ENCODE assay signal across 24 mouse cellular contexts in the genomic region with DNA sequence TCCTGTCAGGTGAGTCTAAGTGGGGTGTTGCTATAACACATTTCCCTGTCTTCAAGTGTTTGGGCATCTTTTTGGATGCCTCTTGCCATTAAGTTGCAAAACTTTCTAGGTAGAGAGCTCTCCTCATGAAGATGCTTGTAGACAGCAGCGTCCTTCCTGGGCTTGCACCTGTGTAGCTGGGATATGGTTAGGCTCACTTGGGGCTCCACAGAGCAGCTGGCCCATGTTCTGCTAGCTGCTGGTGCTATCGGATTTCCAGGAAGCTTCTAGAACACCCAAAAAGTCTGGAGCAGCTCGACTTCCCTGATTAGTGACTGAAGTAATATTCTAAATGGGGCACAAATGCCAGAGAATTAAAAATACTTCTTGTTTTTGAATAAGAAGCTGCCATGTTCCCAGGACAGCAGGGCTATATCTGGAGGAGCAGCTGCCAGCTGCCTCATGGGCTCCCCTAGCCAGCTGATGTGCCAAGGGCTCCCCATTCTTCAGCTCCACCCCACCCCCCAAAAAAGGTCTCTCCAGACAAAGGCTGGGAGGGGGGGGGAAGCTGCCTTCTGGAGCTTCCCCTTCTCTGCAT.
DNase-seq lines count a peak whose midpoint lies in the region; ATAC-seq and TF ChIP-seq lines count a peak whose summit lies in the region.
"Had no signal": no experiment of that assay in that cellular context is flagged by ENCODE, and none has a peak within 500 bp of the region (broad histone marks: within the 10 kb centered on the region; RNA-seq: fewer than 3 reads in every experiment).

No protein-coding gene starts in this region.

- H3K4me2 ChIP-seq in liver, embryonic 16.5 days (ENCODE audit: low read depth, low read length) = no peak overlapping the region
- H3K4me2 ChIP-seq in lung, postnatal 0 days (replicated peaks; ENCODE audit: low read depth, low read length) = no peak overlapping the region
- H3K4me2 ChIP-seq: embryonic facial prominence, embryonic 15.5 days; heart, embryonic 15.5 days had no signal

- TF ChIP-seq CTCF in lung, postnatal 0 days (IDR thresholded peaks at IDR 0.05) = no peak

- H3K9me3 ChIP-seq in liver, embryonic 16.5 days (replicated peaks; ENCODE audit: control insufficient read depth, low read length) = no peaks in the 10 kb centered on the region
- no peaks in the 10 kb centered on the region for H3K9me3 ChIP-seq in lung, postnatal 0 days (ENCODE audit: low read length)
- H3K9me3 ChIP-seq: embryonic facial prominence, embryonic 15.5 days; heart, embryonic 15.5 days had no signal

- peak; percentile 76 for DNase-seq in heart, adult 11 months
- no peak for DNase-seq in heart, adult 8-10 months (ENCODE audit: low spot score)
- DNase-seq in left cerebral cortex, postnatal 25 days (ENCODE audit: low spot score in 2 of 2) = peak; percentile 27 to 55
- no peak for DNase-seq in left cerebral cortex, postnatal 36 days (ENCODE audit: low spot score in 2 of 2)
- DNase-seq in brain, adult 2 months (ENCODE audit: low read depth, low spot score) = peak; percentile 59
- DNase-seq in lung, postnatal 0 days (ENCODE audit: low spot score) = no peak
- DNase-seq: adrenal gland, postnatal 25 days; B cell, adult 2 months; cerebellum, adult 11-12 months; cerebellum, postnatal 14 days; gastrocnemius, postnatal 14 days; heart, adult 2 months; heart, postnatal 4 days; lung, adult 2 months; lung, postnatal 36 days; spleen, adult 18-20 months; thymus, postnatal 36 days had no signal

- no peak overlapping the region for H3K4me3 ChIP-seq in liver, embryonic 16.5 days (ENCODE audit: low read depth, low read length)
- H3K4me3 ChIP-seq in lung, postnatal 0 days (ENCODE audit: low read depth, low read length) = no peak overlapping the region
- H3K4me3 ChIP-seq: embryonic facial prominence, embryonic 15.5 days; heart, adult 2 months; heart, embryonic 15.5 days had no signal

- no peak for ATAC-seq in liver, embryonic 16.5 days (ENCODE audit: low read depth)
- no peak for ATAC-seq in lung, postnatal 0 days
- ATAC-seq: hindbrain, postnatal 0 days; intestine, postnatal 0 days; midbrain, embryonic 16.5 days had no signal

- no peak overlapping the region for H3K9ac ChIP-seq in liver, embryonic 16.5 days (ENCODE audit: low read depth, low read length)
- H3K9ac ChIP-seq in lung, postnatal 0 days (replicated peaks; ENCODE audit: low read depth) = no peak overlapping the region
- H3K9ac ChIP-seq: embryonic facial prominence, embryonic 15.5 days; heart, embryonic 15.5 days had no signal

- TF ChIP-seq EP300 in lung, postnatal 0 days (IDR thresholded peaks at IDR 0.05) = no peak

- WGBS in liver, embryonic 16.5 days (ENCODE audit: insufficient replicate concordance) = 32% methylated on average over 3 of the region's 3 CpGs
- WGBS in lung, postnatal 0 days = 58% methylated on average over 3 of the region's 3 CpGs

- intact Hi-C loops in left cerebral cortex, postnatal 25 days (cut with DNase I) = no loop called here
- intact Hi-C loops in left cerebral cortex, postnatal 36 days (cut with DNase I) = no loop called here

- no peaks in the 10 kb centered on the region; the same call in 1 of the 2 replicates for H3K4me1 ChIP-seq in liver, embryonic 16.5 days (ENCODE audit: control insufficient read depth, low read depth, low read length)
- no peaks in the 10 kb centered on the region for H3K4me1 ChIP-seq in lung, postnatal 0 days (ENCODE audit: insufficient read depth, low read depth, low read length)
- H3K4me1 ChIP-seq: embryonic facial prominence, embryonic 15.5 days; heart, embryonic 15.5 days had no signal

- H3K27ac ChIP-seq in liver, embryonic 16.5 days (ENCODE audit: low read length) = peak overlapping the region; percentile 44
- H3K27ac ChIP-seq in lung, postnatal 0 days (ENCODE audit: low read length) = no peak overlapping the region
- H3K27ac ChIP-seq: embryonic facial prominence, embryonic 15.5 days; heart, adult 2 months; heart, embryonic 15.5 days; hindbrain, postnatal 0 days; kidney, postnatal 0 days had no signal

- H3K36me3 ChIP-seq in liver, embryonic 16.5 days (ENCODE audit: control insufficient read depth, insufficient read depth) = no peaks in the 10 kb centered on the region
- no peaks in the 10 kb centered on the region for H3K36me3 ChIP-seq in lung, postnatal 0 days (ENCODE audit: insufficient read depth, low read length)
- H3K36me3 ChIP-seq: embryonic facial prominence, embryonic 15.5 days; heart, embryonic 15.5 days had no signal

- H3K27me3 ChIP-seq in liver, embryonic 16.5 days (ENCODE audit: control insufficient read depth, insufficient read depth, low read depth, low read length) = no peaks in the 10 kb centered on the region
- no peaks in the 10 kb centered on the region for H3K27me3 ChIP-seq in lung, postnatal 0 days (replicated peaks; ENCODE audit: insufficient read depth, low read length)
- H3K27me3 ChIP-seq: embryonic facial prominence, embryonic 15.5 days; heart, embryonic 15.5 days had no signal

Comparison
In these comparisons a context has a peak if more than half of its experiments do, and no peak if none do; other contexts are left out.
1. DNase-seq: peak in heart, adult 11 months (single experiment), left cerebral cortex, postnatal 25 days (2 of 2) and brain, adult 2 months (single experiment); none in heart, adult 8-10 months (single experiment), left cerebral cortex, postnatal 36 days (0 of 2) and lung, postnatal 0 days (single experiment).